Mouse (Mus musculus): Measurements from ENCODE around the gene 2310007B03Rik.

Gene 2310007B03Rik

DNA sequence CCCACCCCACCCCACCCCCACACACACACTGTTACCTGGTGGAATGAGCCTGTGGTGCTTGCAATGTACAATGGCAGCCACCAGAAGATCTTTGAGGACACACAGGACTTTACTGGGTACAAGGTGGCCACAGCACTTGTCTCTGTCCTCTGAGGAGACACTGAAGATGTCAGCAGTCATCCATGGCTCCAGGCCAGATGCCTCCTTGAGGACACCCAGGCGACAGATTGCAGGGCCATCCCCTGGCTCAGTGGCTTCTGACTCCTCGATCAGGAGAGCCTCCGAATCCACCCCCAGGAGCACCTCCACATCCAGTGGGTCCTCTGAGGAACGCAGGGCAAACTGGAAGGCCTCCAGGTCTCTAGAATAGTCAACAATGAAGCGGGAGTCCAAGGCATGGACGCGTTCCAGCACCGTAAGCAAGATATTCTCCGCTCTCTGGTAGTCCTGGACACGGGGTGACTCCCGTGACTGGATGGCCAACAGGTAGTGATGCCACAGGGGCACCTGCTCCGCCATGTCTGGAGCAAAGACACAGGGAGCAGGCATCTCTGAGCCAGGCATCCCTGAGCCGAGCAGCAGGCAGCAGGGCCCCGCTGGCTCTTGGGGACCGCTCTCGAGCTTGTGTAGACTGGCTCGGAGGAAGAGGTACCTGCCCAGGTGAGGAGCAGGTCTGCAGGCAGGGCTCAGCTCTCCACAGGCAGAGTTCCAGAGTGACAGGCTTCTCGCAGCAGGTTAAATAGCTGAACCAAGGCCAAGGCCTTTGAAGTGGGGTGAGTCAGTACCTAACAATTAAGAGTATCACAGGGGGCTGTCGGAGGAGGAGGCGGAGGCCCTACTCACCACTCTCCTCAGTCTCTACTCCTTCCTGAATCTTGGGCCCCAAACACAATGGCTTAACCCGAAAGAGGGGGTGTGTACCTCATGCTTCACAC, 915 bp downstream of the 2310007B03Rik start:
- no peak for DNase-seq (ENCODE audit: low spot score)

DNA sequence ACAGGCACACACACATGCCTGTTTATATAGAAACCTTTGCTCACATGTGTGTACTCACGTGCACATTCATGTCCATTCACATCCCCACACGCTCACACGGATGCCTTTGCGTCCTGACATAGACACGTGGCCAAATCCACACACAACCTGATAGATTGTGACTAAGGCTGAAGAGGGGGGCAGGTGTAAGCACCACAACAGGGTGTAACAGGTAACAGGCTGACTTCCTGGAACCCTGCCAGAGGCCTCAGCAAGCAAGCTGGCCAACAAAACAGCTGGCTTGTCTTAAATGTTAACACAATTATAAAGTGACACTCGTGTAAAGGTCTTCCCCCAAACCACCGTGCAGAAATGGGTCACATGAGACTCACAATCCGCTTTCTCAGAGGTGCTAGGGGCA, 1.8 kb downstream of the 2310007B03Rik start:
- DNase-seq (ENCODE audit: low spot score): no peak

DNA sequence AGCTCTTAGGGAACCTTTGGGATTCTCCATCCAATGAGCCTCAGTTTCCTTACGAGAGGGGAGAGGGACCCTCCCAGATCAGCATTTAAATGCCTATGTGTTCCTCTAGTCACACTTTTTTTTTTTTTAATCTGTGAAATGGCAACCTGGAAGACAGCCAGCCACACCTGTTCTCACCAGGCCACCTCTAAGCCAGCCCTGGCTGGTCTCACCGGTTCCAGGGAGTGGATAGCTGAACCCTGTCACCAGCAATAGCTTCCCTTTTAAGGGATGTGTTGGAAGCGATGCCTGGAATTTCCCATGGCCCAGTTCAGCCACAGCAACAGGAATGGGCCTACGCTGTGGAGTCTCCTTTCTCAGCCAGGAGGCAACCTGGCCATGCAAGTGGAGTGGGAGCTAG, 3.2 kb downstream of the 2310007B03Rik start:
- no peak for DNase-seq (ENCODE audit: low spot score)

GRCm38 (mm10) chr1:93150907-93151661, 9.7 kb downstream of the 2310007B03Rik start:
- DNase-seq (ENCODE audit: low spot score): no peak

DNA sequence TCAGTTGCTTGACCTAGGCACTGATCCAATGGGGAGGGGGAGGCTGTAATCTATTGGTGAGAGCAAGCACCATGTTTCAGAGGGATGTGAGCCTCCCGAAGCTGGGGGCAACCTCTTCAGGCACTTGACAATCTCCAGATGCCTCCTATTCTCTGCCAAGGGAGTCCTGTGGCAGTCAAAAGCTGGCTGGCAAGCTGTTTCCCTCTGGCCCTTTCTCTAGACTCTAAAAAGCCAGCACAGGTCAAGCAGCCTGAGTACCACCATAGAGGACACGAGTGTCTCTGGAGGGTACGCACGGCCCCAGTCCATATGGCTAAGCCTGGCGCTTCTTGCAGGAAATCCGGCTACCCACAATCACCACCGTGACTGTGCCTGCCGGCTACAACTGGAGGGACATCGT, 16.6 kb downstream of the 2310007B03Rik start:
- DNase-seq (ENCODE audit: low spot score): no peak

DNA sequence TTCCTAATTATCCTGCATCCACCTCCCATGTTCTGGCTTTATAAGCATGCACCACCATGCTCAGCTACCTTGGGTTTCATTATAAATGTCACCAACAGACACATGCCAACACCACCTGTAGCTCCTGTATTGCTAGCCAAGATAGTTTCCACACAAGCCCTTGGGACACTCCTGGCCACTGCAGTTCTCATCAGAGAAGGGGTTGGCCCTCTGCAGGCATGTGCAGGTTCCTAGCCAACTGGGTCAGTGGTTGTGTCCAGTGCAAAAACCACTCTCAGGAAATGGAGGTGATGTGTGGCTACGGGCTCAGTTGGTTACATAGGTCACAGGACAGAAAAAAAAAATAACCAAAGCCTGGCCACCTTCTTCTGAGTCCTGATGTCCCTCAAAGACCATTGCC, 17.9 kb downstream of the 2310007B03Rik start:
- no peak for DNase-seq (ENCODE audit: low spot score)

- no peak for DNase-seq (ENCODE audit: low spot score)
Observed at GRCm38 (mm10) chr1:93139713-93140112, 21.0 kb downstream of the 2310007B03Rik start.

DNA sequence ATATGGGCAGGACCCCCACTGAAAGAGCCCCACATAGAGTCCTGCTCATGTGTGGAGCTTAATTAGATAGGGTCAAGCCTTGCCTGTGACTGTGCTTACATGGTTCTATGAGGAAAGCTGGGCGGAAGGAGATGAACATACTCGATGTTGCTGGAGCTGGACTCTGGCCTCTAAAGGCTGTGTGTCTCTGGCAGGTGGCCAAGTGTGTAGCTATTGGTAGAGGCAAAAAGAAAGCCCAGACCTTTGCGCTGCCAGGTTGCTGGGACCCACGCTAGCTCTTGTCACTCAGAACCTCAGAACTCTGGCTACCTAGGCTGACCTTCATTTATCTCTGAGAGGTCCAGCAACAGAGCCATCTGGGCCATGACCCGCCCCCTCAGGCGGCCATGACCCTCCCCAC, 22.2 kb downstream of the 2310007B03Rik start:
- DNase-seq (ENCODE audit: low spot score): no peak

GRCm38 (mm10) chr1:93135036-93135526, 25.7 kb downstream of the 2310007B03Rik start, which contains the start of gene Agxt:
Agxt (plus strand) TSS chr1:93135240.
- no peak for DNase-seq (ENCODE audit: low spot score)

GRCm38 (mm10) chr1:93132676-93133075, 28.1 kb downstream of the 2310007B03Rik start:
- no peak for DNase-seq (ENCODE audit: low spot score)

DNA sequence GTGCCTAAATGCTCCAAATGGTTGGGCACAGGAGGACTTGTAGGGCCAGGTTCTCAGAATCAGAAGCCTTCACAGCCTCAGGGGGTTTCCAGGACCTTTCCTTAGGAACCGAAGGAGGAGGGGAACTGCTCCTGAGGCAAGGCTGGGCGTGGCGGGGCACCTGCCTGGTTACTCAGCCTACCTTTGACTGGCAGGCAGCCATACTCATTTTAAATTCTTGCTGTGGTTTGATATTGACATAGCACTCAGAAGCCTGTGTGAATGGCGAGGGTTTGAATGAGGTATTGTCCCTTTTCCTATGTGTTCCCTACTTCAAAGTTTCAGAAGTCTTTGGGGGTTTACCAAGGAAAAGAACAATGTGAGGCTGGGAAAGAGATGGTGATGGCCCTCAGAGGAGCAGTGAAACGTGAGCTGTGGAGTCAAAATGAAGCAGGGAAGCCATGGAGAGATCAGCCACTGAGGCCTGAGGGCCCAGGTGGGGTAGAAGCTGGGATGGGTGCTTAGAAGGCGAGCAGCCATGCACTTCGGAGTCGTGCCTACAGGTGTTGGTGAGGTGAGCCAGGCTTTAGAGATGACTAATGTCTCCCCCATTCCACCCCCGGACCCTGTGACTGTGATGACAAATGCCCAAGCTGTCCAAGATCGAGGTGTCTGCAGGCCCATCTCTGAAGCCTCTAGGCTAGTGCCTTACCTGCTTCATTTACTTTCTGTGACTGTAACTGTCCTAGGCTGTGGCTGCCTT, 30.3 kb downstream of the 2310007B03Rik start:
- DNase-seq (ENCODE audit: low spot score): no peak

DNA sequence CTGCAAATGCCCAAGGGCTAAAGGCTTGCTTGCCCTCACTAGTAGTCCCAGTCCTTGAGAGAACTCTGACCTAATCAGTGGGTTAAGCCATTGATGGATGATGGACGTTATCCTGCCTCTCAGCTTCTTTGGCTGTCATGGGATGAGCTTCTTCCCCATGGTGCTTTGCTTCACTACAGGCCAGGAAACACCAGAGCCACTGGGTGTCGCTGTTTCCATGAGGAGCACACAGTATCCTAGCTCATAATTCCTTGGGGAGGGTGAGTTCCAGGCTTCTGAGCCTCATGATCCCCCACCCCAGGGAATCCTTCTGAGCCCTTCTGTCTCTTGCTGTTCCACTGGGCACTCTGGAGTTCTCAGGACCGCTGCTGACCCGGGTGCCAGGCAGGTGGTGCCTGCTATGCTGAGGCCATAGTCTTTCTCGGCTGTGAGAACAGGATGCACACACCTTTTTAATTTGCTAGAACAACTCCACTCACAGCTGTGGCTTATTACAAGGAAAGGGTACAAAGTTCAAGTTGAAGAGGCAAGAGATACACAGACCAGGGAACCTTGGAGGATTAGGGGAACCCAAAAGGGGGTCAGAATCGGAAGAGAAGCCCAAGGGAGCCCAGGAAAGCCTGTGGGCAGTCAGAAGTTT, 31.9 kb downstream of the 2310007B03Rik start:
- no peak for DNase-seq (ENCODE audit: low spot score)

GRCm38 (mm10) chr1:93128209-93128608, 32.5 kb downstream of the 2310007B03Rik start:
- DNase-seq (ENCODE audit: low spot score): no peak

DNA sequence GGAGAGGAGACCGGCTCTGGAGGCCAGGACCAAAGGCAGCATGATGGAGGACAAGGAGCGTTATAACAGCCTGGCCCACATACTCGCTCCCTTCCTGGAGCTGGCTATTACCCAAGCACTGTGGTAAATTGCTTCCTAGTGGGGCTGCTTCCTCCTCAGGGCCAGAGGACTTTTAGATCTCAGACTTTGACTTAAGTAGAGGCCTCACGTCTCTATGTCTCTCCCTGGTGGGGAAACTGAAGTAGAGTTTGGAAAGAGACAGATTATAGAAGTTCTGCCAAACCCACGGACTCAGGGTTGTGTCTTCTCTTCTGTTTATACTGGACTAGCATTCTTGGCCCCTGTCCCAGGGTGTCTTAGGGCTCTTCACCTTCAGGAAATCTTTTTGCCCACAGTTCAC, 35.5 kb downstream of the 2310007B03Rik start:
- DNase-seq (ENCODE audit: low spot score): no peak

- DNase-seq (ENCODE audit: low spot score): no peak
Observed at GRCm38 (mm10) chr1:93124066-93124465, 36.7 kb downstream of the 2310007B03Rik start.

GRCm38 (mm10) chr1:93123179-93123854, 37.4 kb downstream of the 2310007B03Rik start:
- DNase-seq (ENCODE audit: low spot score): no peak

DNA sequence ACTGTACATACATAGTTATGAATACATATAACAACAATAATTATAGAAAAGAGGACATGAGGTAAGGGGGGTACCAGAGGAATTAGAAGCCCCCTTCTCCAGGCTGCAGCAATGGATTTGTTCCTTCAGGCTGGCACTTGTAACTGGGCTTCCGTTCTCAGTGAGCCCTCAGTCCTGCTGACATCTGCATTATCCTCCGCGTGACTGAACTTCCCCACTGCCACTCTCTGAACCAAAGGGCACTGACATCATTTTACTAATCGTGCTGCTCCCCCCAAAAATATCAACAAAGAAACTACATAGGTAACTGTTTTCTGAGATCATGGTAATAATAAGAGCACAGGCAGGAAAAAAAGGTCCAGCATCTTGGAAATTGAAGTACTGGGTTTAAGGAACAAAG, 41.9 kb downstream of the 2310007B03Rik start:
- DNase-seq (ENCODE audit: low spot score): no peak

GRCm38 (mm10) chr1:93115471-93115870, 45.3 kb downstream of the 2310007B03Rik start:
- no peak for DNase-seq (ENCODE audit: low spot score)

- DNase-seq (ENCODE audit: low spot score): no peak
Observed at GRCm38 (mm10) chr1:93114713-93115463, 45.9 kb downstream of the 2310007B03Rik start.

DNA sequence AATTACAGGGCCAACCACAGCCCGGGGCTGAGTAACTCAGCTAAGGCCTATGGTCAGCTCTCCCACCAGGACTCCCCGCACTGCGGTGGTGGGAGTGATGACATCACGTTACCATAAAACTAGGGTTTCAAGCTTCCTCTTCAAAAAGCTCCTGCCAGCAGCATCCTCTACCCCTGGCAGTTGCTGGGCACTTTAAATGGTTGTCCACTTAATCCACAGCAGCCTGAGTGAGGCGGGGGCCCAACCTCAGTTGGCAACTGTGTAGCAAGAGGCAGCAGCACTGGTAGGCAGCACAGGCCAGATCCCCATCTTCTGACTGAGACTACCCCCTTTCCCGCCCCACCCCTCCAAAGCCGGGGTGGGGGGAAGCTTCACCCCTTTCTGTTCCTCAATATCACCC, 58.0 kb downstream of the 2310007B03Rik start:
- no peak for DNase-seq (ENCODE audit: low spot score)

All from spleen, adult 12 weeks (tissue).